Mouse (Mus musculus) limb, embryonic 12.5 days (tissue): ENCODE data around the gene Appbp2. TPM values are rescaled to one million over a fixed set of nuclear protein-coding genes. Genes with fewer than 3 reads are reported as not detected.

Experiments used
- ATAC-seq: fragments of 200-750 bp; cut with Nextera tagmentation; 2 replicates; pipeline ENCODE4 v1.8.0; 2017; ENCODE audit warnings: low read depth, moderate TSS enrichment; ENCODE audit not compliant: insufficient number of reproducible peaks, insufficient read depth, low FRiP score, low TSS enrichment
- H3K27ac ChIP-seq: fragments of 300-500 bp; sonication (generic); 2 replicates; pipeline ENCODE4 v1.5.1; 2016; ENCODE audit warnings: mild to moderate bottlenecking, moderate library complexity
- H3K27me3 ChIP-seq: fragments of 300-500 bp; sonication (generic); 2 replicates; pipeline ENCODE4 v1.6.1; 2016; ENCODE audit warnings: mild to moderate bottlenecking, moderate library complexity
- H3K36me3 ChIP-seq: fragments of 300-500 bp; sonication (generic); 2 replicates; pipeline ENCODE4 v1.6.1; 2016; ENCODE audit warnings: mild to moderate bottlenecking, moderate library complexity
- H3K4me1 ChIP-seq: fragments of 300-500 bp; sonication (generic); replicated peaks from 2 replicates; pipeline ENCODE4 v1.6.1; 2016
- H3K4me2 ChIP-seq: fragments of 300-500 bp; sonication (generic); 2 replicates; pipeline ENCODE4 v1.6.1; 2016; ENCODE audit warnings: mild to moderate bottlenecking, moderate library complexity
- H3K4me3 ChIP-seq: fragments of 300-500 bp; sonication (generic); replicated peaks from 2 replicates; pipeline ENCODE4 v1.5.1; 2016; ENCODE audit warnings: mild to moderate bottlenecking
- H3K9ac ChIP-seq: fragments of 300-500 bp; sonication (generic); replicated peaks from 2 replicates; pipeline ENCODE4 v1.6.1; 2016; ENCODE audit warnings: mild to moderate bottlenecking, moderate library complexity
- H3K9me3 ChIP-seq: fragments of 300-500 bp; sonication (generic); 2 replicates; pipeline ENCODE4 v1.6.1; 2016; ENCODE audit warnings: mild to moderate bottlenecking, moderate library complexity
- WGBS: fragments of 180-500 bp; shearing (Covaris S2); methylation state at CpG from one replicate; pipeline ENCODE4 v1.1.7; 2016; 5-methylcytosine and 5-hydroxymethylcytosine counted together
- polyA plus RNA-seq: library from polyadenylated mRNA; unstranded; fragments of >200 nt; fragmentation: Nextera tagmentation; extraction: Ambion mirVana; gene quantifications from 2 replicates; pipeline ENCODE4 v1.2.1, GENCODE M21; 2016

Appbp2 gene
- polyA plus RNA-seq, 1 experiment from 2014 or later: 44.6 TPM

DNA sequence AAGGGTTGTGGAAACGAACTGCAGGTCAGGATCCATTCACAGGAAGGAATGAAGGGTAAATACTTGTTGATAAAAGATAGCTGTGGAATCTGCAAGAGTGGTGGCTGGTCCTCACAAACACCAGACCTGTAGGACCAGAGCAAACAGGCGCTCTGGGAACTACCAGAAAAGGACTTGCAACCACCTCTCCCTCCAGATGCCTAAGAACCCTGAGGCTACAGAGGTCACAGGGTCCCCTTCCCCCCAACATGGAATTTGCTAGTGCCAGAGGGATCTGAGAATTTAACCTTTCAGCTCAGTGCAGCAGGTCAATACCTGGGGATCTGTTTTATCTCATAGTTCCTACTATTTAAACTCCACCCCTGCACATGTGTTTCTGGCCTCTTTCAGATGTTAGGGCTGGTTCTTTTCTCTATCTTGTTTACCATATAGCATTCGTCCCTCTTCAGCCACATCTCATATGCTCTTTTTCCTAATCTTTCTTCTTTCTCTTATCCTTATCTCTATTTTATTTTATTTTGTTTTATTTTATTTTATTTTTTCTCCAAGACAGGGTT is 20.6 kb upstream of the Appbp2 start:
- WGBS: 44% methylated on average over 3 of the region's 3 CpGs
- H3K27ac ChIP-seq: no peak overlapping the region
- no peak overlapping the region; the same call in 1 of the 2 replicates for H3K9ac ChIP-seq

DNA sequence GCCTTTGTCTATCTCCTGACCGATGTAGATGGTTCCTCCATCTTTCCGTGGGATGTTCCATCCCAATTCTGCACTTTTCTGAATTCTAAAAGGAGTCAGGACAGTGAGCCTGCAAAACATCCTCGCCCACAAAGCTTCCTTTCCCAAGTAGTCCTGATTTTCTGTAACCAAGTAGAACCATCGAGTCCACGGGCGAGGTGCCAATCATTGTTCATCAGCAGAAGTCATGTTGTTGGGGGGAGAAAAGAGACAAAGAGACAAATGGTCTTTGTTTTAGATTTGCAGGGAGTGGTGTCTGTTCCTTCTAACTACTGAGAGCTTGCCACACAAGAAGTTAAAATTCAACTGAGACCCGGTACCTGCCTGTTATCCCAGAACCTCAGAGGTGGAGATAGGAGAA is 18.7 kb upstream of the Appbp2 start:
- H3K36me3 ChIP-seq: no peaks in the 10 kb centered on the region
- no peak overlapping the region for H3K27ac ChIP-seq
- H3K4me2 ChIP-seq: no peak overlapping the region
- no peak overlapping the region for H3K4me3 ChIP-seq
- H3K9me3 ChIP-seq: no peaks in the 10 kb centered on the region
- H3K27me3 ChIP-seq: no peaks in the 10 kb centered on the region
- 91% methylated on average over 7 of the region's 7 CpGs for WGBS
- no peak for ATAC-seq
- no peaks in the 10 kb centered on the region for H3K4me1 ChIP-seq
- no peak overlapping the region for H3K9ac ChIP-seq

More for the DNA sequence above, 20.6 kb upstream of the Appbp2 start:
- Histone ChIP-seq H3K4me1 (no peaks in the 10 kb centered on the region), H3K36me3 (no peaks in the 10 kb centered on the region), H3K4me3 (no peak overlapping the region), H3K27me3 (no peaks in the 10 kb centered on the region), H3K9me3 (no peaks in the 10 kb centered on the region), H3K4me2 (no peak overlapping the region)
- ATAC-seq: no peak

DNA sequence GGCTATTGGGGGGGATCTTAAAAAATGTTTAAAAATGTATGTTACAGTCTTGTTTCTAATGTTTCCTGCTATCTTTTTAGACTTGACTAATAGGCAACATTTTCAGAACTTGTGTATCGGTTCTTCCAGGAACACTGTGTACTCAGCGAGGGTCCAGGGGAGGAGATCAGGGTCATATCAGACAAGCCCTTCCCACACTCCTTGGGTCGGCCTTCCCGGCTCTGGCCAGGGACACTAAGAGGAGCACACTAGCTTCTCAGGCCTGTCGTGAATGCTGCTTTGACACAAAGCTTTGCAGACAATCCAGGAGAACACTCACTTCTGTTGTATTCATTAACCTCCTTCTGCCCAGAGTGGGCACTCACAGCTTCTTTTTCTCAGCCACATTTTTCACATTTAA is 18.1 kb upstream of the Appbp2 start:
- no peak for ATAC-seq
- no peaks in the 10 kb centered on the region for H3K36me3 ChIP-seq
- 87% methylated on average over 5 of the region's 5 CpGs for WGBS
- H3K4me1 ChIP-seq: no peaks in the 10 kb centered on the region
- H3K9me3 ChIP-seq: no peaks in the 10 kb centered on the region
- H3K4me2 ChIP-seq: no peak overlapping the region
- no peaks in the 10 kb centered on the region for H3K27me3 ChIP-seq
- no peak overlapping the region for H3K9ac ChIP-seq
- H3K27ac ChIP-seq: no peak overlapping the region
- H3K4me3 ChIP-seq: no peak overlapping the region

GRCm38 (mm10) chr11:85251955-85252354 is 17.0 kb upstream of the Appbp2 start:
- Histone ChIP-seq H3K4me2 (no peak overlapping the region), H3K9me3 (no peaks in the 10 kb centered on the region), H3K27ac (no peak overlapping the region), H3K4me3 (no peak overlapping the region), H3K36me3 (no peaks in the 10 kb centered on the region), H3K9ac (no peak overlapping the region), H3K4me1 (no peaks in the 10 kb centered on the region), H3K27me3 (no peaks in the 10 kb centered on the region)
- 94% methylated on average over 5 of the region's 5 CpGs for WGBS
- no peak for ATAC-seq

DNA sequence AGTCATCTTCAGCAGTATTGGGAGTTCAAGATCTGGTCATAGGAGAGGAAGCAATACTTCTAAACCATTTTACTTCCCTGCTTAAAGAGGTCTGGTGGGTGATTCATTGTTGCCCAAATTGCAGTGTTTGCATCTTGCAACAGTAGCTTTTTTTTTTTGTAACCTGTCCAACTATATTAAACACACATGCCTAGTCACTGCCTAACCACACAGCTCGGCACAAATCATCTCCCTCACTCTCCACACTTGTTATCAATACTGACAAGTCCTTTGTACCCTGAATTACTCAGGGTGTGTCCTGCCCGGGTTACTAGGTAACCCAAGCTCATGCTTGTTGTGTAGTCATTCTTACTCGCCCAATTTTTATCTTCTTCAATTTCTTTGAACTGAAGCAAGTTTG is 15.5 kb upstream of the Appbp2 start:
- Histone ChIP-seq H3K9me3 (no peaks in the 10 kb centered on the region), H3K27ac (no peak overlapping the region), H3K27me3 (no peaks in the 10 kb centered on the region), H3K36me3 (no peaks in the 10 kb centered on the region), H3K4me2 (no peak overlapping the region), H3K4me3 (no peak overlapping the region), H3K9ac (no peak overlapping the region), H3K4me1 (no peaks in the 10 kb centered on the region)
- no peak for ATAC-seq
- WGBS: 62% methylated on average over 3 of the region's 3 CpGs

DNA sequence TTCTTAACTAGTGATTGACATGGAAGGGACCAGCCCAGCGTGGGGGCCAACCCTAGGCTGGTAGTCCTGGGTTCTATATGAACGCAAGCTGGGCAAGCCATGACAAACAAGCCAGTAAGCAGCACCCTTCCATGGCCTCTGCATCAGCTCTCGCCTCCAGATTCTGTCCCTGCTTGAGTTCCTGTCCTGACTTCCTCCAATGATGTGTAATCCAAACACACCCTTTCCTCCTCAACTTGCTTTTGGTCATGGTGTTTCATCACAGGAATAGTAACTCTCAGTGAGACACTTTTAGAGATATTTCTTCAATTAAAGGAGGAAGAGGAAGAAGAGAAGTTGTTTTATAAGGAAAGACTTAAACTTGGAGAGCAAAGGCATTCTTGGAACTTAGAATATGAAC is 14.4 kb upstream of the Appbp2 start:
- Histone ChIP-seq H3K27ac (no peak overlapping the region), H3K9ac (no peak overlapping the region), H3K27me3 (no peaks in the 10 kb centered on the region), H3K4me2 (no peak overlapping the region), H3K4me1 (no peaks in the 10 kb centered on the region), H3K9me3 (no peaks in the 10 kb centered on the region), H3K4me3 (no peak overlapping the region), H3K36me3 (no peaks in the 10 kb centered on the region)
- ATAC-seq: no peak
- WGBS: 74% methylated on average over 3 of the region's 3 CpGs

DNA sequence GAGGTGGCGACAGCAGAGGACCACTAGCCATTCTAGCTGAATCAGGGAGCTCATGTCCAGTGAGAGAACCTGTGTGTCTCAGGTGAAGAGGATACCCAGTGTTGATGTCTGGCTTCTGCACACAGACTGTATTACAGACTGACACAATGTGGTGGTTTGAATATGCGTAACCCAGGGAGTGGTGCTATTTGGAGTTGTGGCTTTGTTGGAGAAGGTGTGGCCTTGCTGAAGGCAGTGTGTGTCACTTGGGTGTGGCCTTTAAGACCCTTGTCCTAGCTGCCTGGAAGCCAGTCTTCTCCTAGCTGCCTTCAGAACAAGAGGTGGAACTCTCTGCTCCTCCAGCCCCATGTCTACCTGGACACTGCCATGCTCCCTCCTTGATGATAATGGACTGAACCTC is 13.2 kb upstream of the Appbp2 start:
- Histone ChIP-seq H3K4me3 (no peak overlapping the region), H3K4me2 (no peak overlapping the region), H3K4me1 (no peaks in the 10 kb centered on the region), H3K36me3 (no peaks in the 10 kb centered on the region), H3K9me3 (no peaks in the 10 kb centered on the region), H3K27ac (no peak overlapping the region), H3K27me3 (no peaks in the 10 kb centered on the region), H3K9ac (no peak overlapping the region)
- WGBS: 94% methylated on average over 2 of the region's 2 CpGs
- no peak for ATAC-seq

GRCm38 (mm10) chr11:85241226-85241625 is 6.3 kb upstream of the Appbp2 start:
- H3K27me3 ChIP-seq: no peaks in the 10 kb centered on the region
- H3K4me2 ChIP-seq: no peak overlapping the region
- 88% methylated on average over 8 of the region's 8 CpGs for WGBS
- no peak overlapping the region for H3K27ac ChIP-seq
- ATAC-seq: no peak
- no peak overlapping the region for H3K4me3 ChIP-seq
- no peak overlapping the region for H3K9ac ChIP-seq
- no peaks in the 10 kb centered on the region for H3K4me1 ChIP-seq
- H3K36me3 ChIP-seq: peaks cover 12% of the 10 kb centered on the region
- H3K9me3 ChIP-seq: no peaks in the 10 kb centered on the region

GRCm38 (mm10) chr11:85240211-85240610 is 5.3 kb upstream of the Appbp2 start:
- Histone ChIP-seq H3K9me3 (no peaks in the 10 kb centered on the region), H3K27me3 (no peaks in the 10 kb centered on the region), H3K27ac (no peak overlapping the region), H3K4me1 (0 out of 2 replicates have a peak, but pooled peaks cover 3% of the 10 kb centered on the region), H3K4me2 (no peak overlapping the region), H3K4me3 (no peak overlapping the region), H3K9ac (no peak overlapping the region), H3K36me3 (peaks cover 12% of the 10 kb centered on the region)
- WGBS: 91% methylated on average over 3 of the region's 3 CpGs
- ATAC-seq: no peak

GRCm38 (mm10) chr11:85234363-85234989 is 454 bp downstream of the Appbp2 start:
- no peaks in the 10 kb centered on the region for H3K9me3 ChIP-seq
- ATAC-seq: peak; percentile 91
- H3K4me3 ChIP-seq: peak overlapping the region; percentile 95
- peak overlapping the region; percentile 96 for H3K9ac ChIP-seq
- no peaks in the 10 kb centered on the region for H3K27me3 ChIP-seq
- WGBS: under 1% methylated on average over 69 of the region's 70 CpGs
- H3K27ac ChIP-seq: peak overlapping the region; percentile 99
- peaks cover 32% of the 10 kb centered on the region for H3K36me3 ChIP-seq
- H3K4me2 ChIP-seq: peak overlapping the region; percentile 74
- peaks cover 13% of the 10 kb centered on the region; the same call in 1 of the 2 replicates for H3K4me1 ChIP-seq

DNA sequence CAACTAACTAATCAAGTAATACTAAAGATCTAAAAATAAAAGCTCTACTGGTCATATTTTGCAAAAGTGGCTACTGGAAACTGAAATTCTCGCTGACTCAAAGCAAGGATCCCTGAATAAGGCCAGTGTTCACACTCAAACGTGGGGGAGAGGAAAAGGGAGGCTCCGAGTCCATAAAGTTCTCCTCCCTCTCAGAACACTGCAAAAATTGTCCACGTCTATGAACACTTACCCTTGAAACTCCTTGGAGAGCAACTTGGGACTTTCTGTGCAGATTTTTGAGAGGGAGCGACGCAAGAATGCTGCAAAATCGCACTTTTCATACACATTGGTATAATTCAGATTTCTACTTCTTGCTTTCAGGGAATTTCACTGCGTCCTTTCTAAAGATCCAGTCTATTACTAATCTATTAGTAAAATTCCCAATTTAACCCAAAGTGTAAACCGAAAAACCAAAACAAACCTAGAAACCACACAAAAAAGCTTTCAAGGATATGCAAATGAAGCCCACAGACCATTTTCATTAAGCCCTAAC is 1.2 kb downstream of the Appbp2 start:
- H3K27ac ChIP-seq: peak overlapping the region; percentile 99
- peaks cover 13% of the 10 kb centered on the region; the same call in 1 of the 2 replicates for H3K4me1 ChIP-seq
- ATAC-seq: no peak
- peak overlapping the region; percentile 95 for H3K4me3 ChIP-seq
- WGBS: 12% methylated on average over 9 of the region's 9 CpGs
- H3K27me3 ChIP-seq: no peaks in the 10 kb centered on the region
- peak overlapping the region; percentile 74 for H3K4me2 ChIP-seq
- peaks cover 28% of the 10 kb centered on the region for H3K36me3 ChIP-seq
- H3K9me3 ChIP-seq: no peaks in the 10 kb centered on the region
- H3K9ac ChIP-seq: peak overlapping the region; percentile 96
